In the genomic region with DNA sequence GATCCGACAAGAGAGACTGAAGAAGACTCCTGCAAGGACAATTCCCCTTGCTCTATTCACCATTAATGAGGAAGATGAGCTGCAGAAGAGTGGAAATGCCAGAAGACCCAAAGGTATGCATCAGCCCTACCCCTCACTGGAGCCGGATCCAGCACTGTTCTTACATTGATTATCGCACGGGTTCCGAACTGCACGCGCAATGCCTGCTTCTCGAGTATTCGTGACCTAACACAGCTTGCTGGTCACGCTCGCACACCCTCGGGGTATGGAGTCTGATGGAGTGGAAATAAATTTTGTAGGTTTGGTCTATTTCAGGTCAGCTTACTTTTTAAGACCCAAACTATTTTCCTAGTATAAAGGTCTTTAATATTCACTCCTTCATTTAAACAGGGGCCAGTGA, we compare ENCODE assay signal across 8 mouse cellular contexts. TPM values are rescaled to one million over a fixed set of nuclear protein-coding genes. Genes with fewer than 3 reads are reported as not detected.
A peak's percentile ranks its signal among the peaks of the same experiment; 100 is the strongest.
DNase-seq lines count a peak whose midpoint lies in the region; ATAC-seq lines count a peak whose summit lies in the region.
"Had no signal": no experiment of that assay in that cellular context is flagged by ENCODE, and none has a peak within 500 bp of the region (broad histone marks: within the 10 kb centered on the region; RNA-seq: fewer than 3 reads in every experiment).

No protein-coding gene starts in this region.

- DNase-seq in retina, postnatal 1 day, result peak; percentile 61
- DNase-seq in retina, embryonic 14.5 days (ENCODE audit: low spot score), result no peak
- no peak for DNase-seq in hindbrain, embryonic 11.5 days (ENCODE audit: low spot score)
- peak; percentile 58 to 74 for DNase-seq in kidney, postnatal 36 days
- DNase-seq in heart, adult 8-10 months (ENCODE audit: low spot score), result no peak
- no peak for DNase-seq in gastrocnemius, postnatal 4 days (ENCODE audit: low spot score in 2 of 2)
- DNase-seq: liver had no signal

- 60% methylated on average over 12 of the region's 12 CpGs for WGBS in hindbrain, embryonic 11.5 days

- ATAC-seq in hindbrain, embryonic 11.5 days (ENCODE audit: low FRiP score), result 0 out of 2 replicates have a peak, but pooled peaks have one; percentile 44
- no peak for ATAC-seq in megakaryocyte progenitor cell, adult 5-6 weeks (replicated peaks; ENCODE audit: poor library complexity)

- no peaks in the 10 kb centered on the region for H3K9me3 ChIP-seq in hindbrain, embryonic 11.5 days (ENCODE audit: control insufficient read depth, low read length)

- H3K36me3 ChIP-seq in hindbrain, embryonic 11.5 days (ENCODE audit: control insufficient read depth, insufficient read depth, low read length), result no peaks in the 10 kb centered on the region

- no peak overlapping the region for H3K9ac ChIP-seq in hindbrain, embryonic 11.5 days (ENCODE audit: low read depth, low read length)

- H3K27ac ChIP-seq in hindbrain, embryonic 11.5 days (ENCODE audit: low read depth, low read length), result no peak overlapping the region

- H3K4me3 ChIP-seq in hindbrain, embryonic 11.5 days (ENCODE audit: low read depth, low read length), result peak overlapping the region; percentile 16; the same call in 1 of the 2 replicates

- H3K4me1 ChIP-seq in hindbrain, embryonic 11.5 days (replicated peaks; ENCODE audit: control insufficient read depth, insufficient read depth, low read length), result peaks cover 5% of the 10 kb centered on the region; the same call in 1 of the 2 replicates

- H3K27me3 ChIP-seq in hindbrain, embryonic 11.5 days (ENCODE audit: control insufficient read depth, insufficient read depth, low read length), result peaks cover 2% of the 10 kb centered on the region; the same call in 1 of the 2 replicates

- H3K4me2 ChIP-seq in hindbrain, embryonic 11.5 days (replicated peaks; ENCODE audit: low read depth, low read length), result peak overlapping the region; percentile 44

RNA-seq across cellular contexts. Expression of a gene that starts 22.9 kb away (rescaled TPM):
- 5.8 and 6.7 TPM in 2 replicates for polyA plus RNA-seq in hindbrain, embryonic 11.5 days (2014; fragmentation: Nextera tagmentation; extraction: Ambion mirVana)
- total RNA-seq in heart, adult 8-10 months (2022), result 10 to 100 TPM; 13.7 to 20.4 (median 15.3) TPM
- 11.6 and 12.5 TPM in 2 replicates for total RNA-seq in megakaryocyte progenitor cell, adult 5-6 weeks (2015)
- 20.1 and 41.9 TPM in 2 replicates for total RNA-seq in megakaryocyte progenitor cell, adult 5-6 weeks (2017)
- 1 to 10 TPM; 2.2 to 2.5 TPM for total RNA-seq in gastrocnemius, postnatal 4 days (2021)

Comparison
In these comparisons a context has a peak if more than half of its experiments do, and no peak if none do; other contexts are left out.
1. DNase-seq: peak in retina, postnatal 1 day (single experiment) and kidney, postnatal 36 days (2 of 2); none in retina, embryonic 14.5 days (single experiment), hindbrain, embryonic 11.5 days (single experiment), heart, adult 8-10 months (single experiment) and gastrocnemius, postnatal 4 days (0 of 2).